Mouse (Mus musculus) neutrophil, adult 5-6 weeks (primary cell): ENCODE measurements at regions not wholly inside any gene's neighbourhood (a gene's known extent, or its start where the extent isn't known, plus 50 kb on each side); places are given as distances from the start of the nearest gene placed in this dataset.

ENCODE experiments used
- ATAC-seq: fragments of 151-379, 151-347 bp; 2 replicates; pipeline ENCODE4 v1.8.0; 2017; ENCODE audit warnings: mild to moderate bottlenecking, moderate TSS enrichment; ENCODE audit not compliant: insufficient number of reproducible peaks, poor library complexity, low FRiP score, severe bottlenecking; ENCODE audit errors: extremely low read depth

GRCm38 (mm10) chr10:53437724-53438123 is 58.0 kb upstream of the Cep85l start:
- no peak for ATAC-seq

- ATAC-seq, result no peak
Measured at GRCm38 (mm10) chr10:53436023-53436475, 56.3 kb upstream of the Cep85l start.

DNA sequence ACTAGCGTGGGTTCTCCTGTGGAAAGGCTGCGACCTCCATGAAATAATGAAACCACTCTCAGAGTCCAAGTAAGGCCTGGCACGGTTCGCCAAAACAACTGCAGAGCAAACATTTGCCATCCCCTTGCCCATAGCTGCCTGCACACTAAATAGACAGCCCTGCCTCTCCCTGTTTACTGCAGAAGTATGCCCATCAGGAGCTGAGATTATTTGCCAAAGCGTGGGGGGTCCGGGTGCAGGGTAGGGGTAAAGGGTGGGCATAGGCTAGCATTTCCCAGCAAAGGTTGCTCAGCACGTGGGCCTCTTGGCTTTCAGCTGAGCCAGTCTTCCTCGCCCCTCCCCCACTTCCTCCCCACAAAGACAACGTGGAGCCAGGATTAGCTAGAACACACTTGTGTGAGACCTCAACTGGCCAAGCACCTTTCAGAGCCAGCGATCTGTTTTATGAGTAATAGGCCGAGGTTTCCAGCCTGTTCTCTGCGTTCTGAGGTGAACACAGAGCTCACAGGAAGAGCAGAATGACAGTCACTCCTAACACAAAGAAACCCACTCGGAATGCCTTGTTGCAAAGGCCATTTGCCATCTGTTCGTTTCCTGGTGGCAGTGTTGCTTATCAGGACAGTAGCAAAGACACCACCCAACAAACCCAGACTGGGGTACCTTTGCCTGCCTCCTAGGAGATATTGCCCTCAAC is 55.6 kb upstream of the Cep85l start:
- no peak for ATAC-seq

DNA sequence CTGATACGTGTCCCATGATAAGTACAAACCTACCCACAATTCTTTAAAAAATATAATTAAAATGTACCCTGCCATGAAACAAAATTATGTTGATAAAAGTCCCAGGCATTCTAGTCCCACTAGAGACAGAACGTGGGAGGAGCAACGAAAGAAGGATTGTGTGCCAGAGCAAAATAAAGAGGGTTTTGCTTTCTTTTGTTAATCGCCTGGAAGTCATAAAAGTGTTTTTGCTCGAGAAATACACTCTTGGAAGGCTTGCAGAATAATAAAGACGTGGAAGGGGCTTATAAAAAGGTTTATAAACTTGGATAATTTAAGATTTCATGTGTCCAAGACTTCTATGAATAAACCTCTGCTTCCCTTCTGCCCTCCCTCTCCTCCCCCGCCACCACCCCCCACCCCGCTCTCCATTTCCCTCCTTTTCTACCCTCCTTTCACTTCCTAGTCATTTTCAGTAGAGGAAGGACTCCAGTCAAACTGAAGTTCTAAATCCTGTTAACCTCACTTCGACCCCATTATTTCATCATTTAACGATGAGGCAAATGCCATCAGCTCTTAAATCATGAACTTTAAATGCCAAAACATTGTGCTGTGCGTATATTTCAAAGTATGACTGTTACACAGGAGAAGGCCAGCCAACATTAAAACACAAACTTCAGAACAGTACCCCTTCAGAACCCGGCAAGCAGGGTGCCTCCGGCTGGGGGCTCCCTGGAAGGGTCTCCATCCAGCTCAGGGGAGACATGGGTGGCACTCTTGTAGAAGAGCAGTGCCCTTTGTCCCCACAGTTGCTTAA is 54.8 kb upstream of the Cep85l start:
- ATAC-seq, result no peak

- no peak for ATAC-seq
Measured at GRCm38 (mm10) chr10:53432794-53433193, 53.0 kb upstream of the Cep85l start.

DNA sequence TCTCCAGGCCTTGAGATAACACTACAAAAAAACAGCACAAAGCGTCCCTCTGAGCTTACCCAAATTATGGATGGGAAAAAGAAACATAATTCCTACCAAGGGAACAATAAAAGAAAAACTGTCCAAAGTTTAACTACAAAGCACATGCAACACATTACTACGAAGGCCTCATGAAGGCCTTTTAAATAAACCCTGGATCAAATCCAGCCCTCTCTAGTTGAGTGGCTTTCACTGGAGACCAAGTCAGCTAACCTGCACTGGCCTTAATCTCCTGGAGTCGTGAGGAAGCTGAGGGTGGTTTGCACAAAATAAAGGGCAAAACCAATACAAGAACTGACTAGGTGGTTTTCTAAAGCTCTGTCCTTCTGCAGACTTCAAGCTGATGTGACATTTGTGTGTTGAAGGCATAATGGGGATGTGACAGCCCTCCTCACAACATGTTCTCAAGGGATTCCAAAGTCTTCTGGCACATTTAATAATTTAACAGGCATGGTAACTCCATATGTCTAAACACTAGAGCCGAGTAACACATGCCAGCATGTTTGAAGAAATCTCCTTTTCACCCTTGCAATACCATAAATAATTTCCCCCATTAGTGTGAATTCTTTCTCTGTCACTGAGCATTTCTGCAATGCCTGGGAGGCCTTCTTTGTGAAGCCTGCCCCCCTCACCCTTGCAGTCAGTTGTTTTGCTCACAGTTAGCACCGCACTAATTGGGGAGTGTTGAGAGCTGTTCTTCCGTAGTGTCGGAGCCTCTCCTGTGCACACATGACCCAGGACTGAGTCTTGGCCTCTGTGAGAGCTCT is 50.0 kb upstream of the Cep85l start:
- no peak for ATAC-seq
